Mouse (Mus musculus): ENCODE data around the gene Ttc7b.

Ttc7b gene

DNA sequence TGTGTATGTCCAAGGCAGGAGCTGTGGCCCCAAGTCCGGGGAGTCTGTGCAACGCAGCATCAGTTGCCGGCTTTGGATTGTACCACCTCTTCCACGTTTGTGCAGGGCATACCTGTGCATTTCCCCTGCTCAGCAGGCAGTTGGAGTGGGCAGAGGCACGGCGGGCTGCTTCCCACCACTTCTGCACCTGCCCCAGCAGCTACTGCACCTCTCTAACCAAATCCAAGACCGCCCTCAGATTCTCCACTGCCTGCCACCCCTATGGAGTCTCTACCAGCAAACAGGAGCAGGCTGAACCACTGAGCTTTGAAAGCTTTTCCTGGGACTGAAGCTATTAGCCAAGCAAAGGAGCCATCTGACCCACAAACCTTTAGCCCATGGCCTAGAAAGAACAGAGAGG is 30.8 kb downstream of the Ttc7b start:
- DNase-seq (ENCODE audit: low read depth, low spot score) = no peak

DNA sequence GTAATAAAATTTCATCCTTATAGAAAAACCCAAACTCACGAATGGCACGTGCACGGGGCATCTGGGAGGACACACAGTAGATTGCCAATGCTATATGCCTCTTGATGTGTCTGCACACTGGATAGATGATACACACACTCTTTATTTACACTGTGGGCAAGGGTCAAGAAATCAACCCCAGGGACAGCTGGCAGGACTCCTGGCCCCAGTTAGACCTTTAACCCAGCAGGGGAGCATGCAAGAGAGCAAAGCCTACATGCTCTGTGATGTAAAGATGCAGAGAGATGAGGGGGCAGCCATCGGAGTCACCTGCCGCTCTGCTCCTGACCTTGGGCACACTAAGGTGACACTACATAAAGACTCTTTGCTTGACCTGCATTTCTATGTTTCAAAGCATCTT is 32.3 kb downstream of the Ttc7b start:
- no peak for DNase-seq (ENCODE audit: low read depth, low spot score)

DNA sequence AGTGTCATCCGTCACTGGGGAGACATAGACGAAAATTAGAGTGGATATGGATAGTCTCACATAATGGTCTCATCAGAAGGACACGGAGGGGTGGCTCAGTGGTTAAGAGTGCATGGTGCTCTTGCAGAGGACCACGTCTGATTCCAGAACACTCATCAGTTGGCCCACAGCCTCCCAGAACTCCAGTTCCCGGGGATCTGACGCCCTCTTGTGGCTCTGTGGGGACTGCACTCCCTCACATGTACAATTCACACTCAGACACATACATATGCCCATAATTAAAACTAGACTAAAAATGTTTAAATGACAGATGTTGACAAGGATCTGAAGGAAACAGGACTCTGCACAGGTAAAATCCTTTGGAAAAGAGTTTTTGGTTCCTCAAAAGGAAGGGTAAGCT is 34.4 kb downstream of the Ttc7b start:
- DNase-seq (ENCODE audit: low read depth, low spot score) = no peak

DNA sequence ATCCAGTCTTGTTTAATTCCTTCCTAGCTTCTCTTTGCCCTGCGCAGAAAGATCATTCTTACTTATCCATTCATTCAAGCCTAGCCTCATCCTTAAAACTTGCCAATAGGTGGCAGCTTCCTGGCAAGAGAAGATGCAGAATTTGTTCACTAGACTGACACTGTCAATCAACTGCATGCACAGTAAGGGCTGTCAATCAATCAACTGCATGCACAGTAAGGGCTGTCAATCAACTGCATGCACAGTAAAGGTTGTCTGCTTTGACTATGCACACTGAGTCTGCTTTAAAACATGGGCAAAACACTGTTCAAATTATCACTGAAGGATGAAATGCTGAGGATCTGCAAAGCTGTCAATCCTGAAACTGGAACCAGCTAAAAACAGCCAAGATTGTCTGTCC is 37.6 kb downstream of the Ttc7b start:
- DNase-seq (ENCODE audit: low read depth, low spot score) = no peak

DNA sequence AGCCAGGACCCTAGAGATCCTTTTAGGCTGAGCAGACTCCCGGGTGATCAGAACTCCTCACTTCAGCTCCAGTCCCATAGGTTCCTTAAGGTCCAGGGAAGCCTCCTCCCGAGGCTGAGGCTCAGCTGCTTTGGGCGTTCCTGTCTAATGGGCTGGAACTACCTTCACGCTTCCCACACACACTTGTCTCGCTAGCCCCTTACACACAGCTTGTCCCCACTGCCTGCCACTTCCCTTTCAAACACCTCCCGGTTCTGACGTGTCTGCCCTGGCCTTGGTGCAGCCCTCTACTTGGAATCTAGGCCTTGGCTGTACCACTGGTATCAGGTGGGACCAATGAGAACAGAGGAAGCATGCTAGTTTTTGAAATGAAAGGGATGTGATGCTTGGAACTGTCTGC is 38.4 kb downstream of the Ttc7b start:
- no peak for DNase-seq (ENCODE audit: low read depth, low spot score)

DNA sequence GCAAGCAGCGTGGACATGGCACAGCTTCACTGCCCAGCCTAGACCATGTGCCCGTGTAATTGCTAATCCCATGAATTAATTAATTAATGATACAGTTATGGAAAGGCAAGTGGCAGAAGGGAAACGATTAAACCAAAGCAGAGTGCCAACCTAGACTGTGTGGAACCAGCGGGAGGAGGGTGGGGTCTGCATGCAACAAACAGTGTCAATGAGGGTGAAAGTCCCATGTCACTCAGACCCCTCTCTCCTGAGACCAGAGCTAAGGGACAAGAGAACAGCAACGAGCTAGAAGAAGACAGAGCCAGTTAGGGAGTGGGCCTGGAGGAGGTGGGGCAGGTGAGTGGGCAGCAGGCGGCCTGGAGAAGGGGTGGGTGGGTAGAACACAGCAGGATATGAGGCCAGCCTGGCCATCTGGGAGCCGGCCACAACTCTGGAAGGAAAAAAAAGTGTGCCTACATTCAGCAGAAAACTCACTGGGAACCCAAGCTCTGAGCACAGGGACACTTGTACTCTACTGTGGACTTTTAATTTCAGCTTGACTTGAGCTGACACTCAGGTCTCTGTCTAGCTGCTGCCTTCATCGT is 39.1 kb downstream of the Ttc7b start:
- DNase-seq (ENCODE audit: low read depth, low spot score) = no peak

DNA sequence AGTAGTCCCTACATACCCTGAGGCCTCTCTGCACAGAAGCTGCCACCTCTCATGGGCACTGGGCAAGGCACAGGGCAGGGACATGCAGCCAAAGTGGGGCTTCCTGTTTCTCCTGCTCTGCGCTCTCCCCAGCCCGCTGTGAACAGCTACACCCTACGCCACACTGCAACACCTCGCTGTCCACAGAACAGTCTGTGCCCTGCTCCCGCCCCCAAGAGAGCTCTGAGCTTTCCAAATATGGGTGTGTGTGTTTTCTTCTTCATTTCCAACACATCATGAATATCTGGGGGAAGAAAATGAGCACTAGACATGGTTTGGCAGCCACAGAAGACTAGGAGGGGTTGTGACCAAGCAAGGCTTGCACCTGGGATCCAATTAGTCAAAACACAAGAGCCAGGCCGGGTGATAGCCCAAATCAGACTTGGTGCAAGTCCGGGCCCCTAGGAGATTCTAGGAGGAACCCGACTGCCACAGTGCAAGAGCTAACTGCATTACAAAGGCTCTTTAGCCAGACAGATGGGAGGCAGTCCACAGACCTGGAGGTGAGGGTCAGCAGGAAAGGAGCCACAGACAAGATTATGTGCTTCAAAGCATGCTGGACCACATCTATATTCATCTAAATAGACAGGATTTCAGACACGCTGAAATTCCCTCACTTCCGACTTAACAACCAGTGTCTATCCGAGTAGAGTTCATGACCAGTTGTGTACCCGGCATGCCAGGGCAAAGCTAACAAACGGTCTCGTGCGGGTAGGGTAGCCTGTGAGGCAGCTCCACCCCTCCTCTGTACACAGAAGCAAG is 39.8 kb downstream of the Ttc7b start:
- no peak for DNase-seq (ENCODE audit: low read depth, low spot score)

DNA sequence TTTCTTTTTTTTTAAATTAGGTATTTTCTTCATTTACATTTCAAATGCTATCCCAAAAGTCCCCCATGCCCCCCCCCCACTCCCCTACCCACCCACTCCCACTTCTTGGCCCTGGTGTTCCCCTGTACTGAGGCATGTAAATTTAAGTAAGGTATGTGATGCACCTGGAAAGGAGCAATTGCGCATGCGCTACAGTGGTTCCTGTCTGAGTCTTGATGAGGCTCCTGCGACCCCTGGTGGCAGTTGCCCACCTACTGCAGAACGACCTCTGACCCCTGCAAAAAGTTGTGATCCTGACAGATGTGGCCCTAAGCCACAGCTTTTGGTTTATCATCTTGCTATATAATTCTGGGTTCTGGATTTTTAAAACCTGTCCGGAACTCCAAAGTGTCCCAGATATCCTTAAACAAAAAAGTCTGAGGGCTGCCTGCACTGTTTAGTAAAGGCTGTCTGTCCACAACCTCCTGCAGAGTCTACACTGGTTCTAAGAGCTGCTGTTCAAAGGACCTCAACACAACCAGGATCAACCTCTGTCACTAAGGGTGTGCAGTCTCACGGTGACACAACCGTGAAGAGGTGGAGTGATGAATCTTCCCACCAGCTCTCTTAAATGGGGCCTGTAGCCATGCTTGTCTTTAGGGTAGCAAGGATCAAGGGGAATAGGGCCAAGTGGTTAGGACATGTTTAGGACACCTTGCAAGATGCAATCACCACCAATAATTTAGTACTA is 40.6 kb downstream of the Ttc7b start:
- peak; percentile 90 for DNase-seq (ENCODE audit: low read depth, low spot score)

DNA sequence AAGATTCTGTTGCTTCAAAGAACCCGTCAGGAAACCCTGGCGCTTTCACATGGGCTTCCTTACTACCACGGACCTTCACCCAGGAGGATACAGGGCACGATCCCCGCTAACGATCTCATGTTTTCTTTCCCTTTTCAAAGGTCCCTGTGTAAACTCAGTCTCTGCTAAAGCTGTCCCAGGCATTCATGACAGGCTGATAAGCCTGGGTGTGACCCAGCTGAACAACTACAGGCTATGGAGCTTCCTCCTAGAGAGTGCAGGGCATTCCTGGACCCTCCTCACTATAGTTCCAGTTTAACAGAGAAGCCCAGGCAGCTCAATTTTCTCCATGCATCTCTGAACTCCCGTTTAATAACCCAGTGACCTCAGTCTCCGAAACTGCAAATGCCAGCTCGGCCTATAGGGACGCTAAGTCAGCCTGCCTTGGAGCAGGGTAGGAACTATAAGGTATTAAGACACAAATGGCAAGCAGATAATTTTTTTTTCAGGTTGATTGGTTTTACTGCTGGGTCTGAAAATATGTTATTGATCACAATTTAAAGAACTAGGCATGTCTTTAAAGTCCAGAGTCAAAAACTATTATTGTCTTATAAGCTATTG is 41.3 kb downstream of the Ttc7b start:
- DNase-seq (ENCODE audit: low read depth, low spot score) = no peak

DNA sequence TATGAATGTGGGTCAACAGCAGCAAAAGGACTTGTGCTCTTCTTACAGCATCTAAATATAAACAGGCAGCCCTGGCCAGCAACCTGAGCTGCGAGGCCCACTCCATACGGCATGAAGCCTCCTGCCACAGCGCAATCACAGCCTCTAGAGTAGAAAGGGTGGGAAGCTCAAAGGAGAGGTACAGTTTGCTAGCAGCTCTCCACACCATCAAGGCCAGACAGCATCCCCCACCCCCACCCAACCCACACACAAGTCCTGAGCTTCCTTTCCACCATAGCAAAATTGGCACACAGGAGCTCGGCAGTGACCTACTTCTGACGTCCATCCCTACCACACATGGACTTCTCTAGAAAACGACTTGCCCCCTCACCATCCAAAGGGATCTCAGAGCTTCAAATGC is 42.0 kb downstream of the Ttc7b start:
- no peak for DNase-seq (ENCODE audit: low read depth, low spot score)

DNA sequence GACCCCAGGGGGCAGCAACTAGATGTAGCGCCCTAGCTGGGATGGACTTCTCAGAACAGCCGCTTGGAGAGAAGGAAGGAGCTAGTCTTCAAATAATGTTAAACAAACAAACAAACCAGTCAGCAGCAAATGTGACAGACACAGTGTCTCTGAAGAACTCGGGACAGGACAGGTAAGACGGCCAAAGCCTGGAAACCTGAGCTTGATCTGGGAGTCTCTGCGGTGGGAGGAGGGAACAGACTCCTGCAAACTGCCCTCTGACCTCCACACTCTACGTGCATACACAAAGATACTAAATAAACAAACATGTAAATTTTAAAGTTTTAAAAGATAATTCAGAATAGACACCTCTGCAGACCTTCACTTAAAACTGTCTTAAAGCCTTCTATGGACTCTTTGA is 42.5 kb downstream of the Ttc7b start:
- no peak for DNase-seq (ENCODE audit: low read depth, low spot score)

DNA sequence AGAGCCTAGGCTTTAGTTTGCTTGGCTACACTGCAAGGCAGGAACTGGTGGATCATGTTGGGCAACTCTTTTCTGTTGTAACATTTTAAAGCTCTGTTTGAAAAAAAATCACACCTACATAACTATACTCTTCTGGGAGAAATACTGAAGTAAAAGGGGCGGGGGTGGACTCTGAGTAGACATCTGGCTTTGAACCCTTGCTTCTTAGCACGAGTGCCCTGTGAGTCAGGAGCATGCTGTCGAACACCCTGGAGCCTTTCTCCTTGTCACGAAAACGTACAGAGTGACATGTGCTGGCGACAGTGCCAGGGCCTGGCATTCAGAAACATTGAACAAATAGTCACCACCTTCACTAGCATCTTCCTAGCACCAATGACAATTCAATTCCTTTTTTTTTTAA is 43.2 kb downstream of the Ttc7b start:
- no peak for DNase-seq (ENCODE audit: low read depth, low spot score)

DNA sequence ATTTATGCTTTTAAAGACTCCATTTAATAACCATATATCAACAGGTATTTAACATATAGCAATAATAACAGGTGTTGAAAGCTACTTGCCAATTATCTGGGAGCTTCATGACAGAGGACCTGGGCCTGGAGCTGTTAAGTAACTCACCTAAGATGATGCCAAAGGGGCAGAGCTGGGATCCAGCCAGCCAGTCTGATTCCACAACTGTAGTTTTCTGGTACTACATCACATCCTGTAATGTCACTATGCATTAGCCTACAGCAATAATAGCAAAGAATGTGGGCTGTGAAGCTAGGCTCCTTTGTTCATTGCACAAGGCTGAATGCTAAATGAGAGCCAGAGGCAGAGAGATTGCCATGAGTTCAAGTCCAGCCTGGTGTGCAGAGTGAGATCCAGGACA is 44.3 kb downstream of the Ttc7b start:
- DNase-seq (ENCODE audit: low read depth, low spot score) = no peak

DNA sequence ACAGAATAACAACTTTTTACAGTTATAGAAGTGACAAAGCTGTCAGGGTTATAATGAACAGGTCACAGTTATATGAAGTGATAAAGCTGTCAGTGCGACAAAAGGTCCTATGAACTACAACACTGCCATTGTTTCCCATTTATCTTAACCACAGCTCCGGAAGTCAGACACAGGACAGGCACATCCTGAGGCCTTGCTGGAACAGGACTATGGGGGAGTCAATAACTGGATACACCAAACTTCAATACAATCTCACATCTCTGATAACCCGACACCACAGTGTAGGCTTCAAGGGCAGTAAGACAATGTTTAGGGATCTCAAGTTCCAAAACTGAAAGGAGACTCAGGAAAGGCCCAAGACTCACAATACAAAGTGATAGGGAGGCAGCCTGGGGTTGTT is 45.1 kb downstream of the Ttc7b start:
- no peak for DNase-seq (ENCODE audit: low read depth, low spot score)

DNA sequence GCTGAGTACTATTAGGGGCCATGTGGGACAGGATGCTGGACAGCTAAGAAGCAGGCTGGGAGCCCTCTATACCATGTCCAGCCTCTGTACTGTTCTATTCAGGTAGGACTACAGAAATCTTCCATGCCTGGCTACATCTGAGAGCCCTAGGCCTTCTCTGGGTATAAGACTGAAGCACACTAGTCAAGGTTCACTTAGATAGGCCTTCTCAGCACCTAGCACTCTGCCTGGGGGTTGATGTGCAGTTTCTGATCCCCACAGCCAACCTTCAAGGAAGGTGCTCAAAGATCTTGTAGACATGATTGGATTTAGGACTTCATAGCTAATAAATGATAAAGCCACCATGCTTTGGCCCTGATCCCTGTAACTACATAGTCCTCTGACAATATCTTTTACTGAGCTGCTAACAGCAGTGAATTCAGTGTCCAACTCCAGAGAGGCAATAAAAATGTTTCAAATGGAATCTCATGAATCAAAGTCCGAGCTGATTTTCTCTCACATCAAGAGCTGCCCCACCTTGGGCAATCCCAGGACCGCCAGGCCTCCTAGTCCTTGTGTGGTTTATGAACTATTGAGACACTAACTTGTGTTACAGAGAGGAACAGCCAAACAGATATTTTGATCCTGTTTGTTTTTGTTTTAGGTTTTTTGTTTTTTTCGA is 45.8 kb downstream of the Ttc7b start:
- no peak for DNase-seq (ENCODE audit: low read depth, low spot score)

DNA sequence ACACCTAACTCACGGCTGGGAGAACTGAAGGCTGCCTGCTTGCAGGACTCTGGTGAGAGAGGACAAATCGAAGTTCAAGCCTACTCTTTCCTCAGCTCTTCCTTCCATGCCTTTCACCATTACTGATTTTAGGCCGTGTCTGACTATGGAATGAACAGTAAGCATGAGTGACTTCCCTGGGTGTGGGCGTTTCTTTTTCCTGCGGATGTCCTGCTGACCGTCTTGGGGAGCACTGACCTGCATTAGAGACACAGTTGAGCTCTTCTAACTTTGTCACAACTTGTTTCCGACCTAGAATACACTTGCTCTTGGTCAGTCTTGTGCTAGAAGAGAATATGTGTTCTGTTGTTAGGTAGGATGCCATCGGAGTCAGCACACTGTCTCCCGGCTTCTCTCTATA is 50.3 kb downstream of the Ttc7b start:
- DNase-seq (ENCODE audit: low read depth, low spot score) = no peak

DNA sequence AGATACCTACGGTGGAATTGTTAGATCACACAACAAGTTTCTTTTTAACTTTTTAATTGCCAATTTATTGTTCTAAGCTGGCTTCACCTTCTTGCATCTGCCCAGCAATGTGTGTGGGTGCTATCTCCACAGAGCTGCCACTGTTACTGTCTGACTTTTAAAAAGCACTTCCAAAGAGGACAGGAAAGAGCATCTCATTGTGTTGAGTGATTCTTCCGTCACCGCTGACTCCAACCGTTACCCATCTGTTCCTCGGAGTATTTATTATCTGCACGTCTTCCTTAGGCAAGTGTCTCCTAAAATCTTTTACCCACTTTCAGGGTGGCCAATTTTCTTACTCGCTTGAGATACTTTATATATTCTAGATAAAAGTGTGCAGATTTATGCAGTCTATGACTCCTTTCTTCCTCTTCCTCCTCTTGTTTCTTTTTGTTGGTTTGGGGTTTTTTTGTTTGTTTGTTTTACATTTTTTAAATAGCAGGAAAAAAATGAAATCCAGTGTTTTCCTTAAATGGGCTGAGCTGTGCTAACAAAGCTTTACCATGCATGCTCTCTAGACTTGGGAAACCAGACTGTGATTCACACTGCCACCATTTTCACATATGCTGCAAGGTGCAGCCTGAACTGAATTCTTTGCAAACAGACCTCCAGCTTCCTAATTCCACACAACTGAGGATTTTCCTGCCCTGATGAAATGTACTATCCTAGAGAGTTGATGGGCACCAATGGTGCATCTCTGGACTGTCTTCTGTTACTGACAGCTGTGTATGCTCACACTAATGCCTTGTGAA is 50.9 kb downstream of the Ttc7b start:
- DNase-seq (ENCODE audit: low read depth, low spot score) = no peak

DNA sequence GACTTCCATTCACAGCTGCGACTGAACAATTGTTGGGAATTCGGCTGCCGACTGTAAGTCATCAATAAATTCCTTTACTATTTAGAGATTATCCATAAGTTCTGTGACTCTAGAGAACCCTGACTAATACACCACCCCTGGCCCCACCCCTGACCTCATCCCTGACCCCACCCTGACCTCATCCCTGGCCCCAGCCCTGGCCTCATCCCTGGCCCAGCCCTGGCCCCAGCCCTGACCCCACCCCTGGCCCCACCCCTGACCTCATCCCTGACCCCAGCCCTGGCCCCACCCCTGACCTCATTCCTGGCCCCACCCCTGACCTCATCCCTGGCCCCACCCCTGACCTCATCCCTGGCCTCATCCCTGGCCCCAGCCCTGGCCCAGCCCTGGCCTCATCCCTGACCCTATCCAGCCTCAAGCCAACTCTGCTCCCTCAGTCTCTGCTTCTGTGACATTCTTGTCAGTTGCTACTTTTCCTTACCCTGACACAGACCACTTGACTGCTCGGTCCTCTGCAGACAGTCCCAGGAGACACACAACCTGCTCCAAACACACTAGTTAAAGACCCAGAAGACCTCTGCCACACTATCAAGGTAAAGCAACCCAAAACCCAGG is 55.4 kb downstream of the Ttc7b start:
- DNase-seq (ENCODE audit: low read depth, low spot score) = no peak

DNA sequence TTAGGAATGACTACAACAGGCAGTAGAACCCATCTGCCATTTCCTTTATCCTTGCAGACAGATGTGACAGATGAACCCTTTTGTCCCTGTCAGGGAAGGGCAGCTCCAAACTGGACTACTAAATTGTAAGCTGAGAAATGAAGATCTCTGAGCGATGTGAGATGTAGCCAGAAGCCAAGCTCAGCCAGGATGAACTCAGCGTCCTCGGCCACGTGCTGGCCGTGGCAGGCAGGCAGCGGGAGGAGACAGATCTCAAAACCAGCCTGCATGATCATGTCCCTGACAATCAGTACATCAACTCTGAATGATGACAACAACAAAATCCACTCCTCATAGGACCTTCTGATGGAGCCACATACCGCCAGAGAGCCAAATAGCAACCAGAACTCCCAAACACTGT is 62.9 kb downstream of the Ttc7b start:
- no peak for DNase-seq (ENCODE audit: low read depth, low spot score)

DNA sequence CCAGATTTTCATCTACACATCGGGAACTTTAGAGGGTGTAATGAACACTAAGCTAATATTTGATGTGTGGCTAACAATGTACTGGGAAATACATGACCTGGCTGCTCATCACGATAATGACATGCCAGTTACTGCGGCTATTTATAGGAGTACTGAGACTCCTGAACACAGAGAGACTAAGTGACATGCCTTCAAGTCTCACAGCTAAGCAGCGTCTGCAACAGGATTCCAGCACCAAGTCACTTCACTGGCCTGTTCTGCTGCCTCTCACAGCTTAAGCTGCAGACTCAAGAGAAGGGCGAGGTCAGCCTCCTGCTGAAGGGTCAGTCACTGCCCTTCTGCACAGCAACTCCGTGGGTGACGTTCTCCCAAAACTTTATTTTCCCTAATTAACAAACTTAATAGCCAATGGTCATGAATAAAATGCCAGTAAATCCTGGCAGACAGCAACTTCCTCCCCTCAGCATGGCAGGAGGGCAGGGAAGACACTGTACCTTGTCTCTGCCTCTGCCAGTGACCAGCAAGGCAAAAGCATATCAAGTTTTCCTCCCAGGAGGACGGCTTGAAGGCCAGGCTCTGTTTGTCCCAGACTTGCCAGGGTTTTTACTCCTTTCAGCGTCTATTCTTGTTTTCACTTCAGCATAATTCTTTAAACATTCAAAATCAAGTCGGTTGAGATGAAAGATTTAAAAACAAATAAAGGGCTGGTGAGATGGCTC is 64.2 kb downstream of the Ttc7b start:
- no peak for DNase-seq (ENCODE audit: low read depth, low spot score)
